Mouse (Mus musculus) lung, adult 2 months (tissue): ENCODE measurements around the gene Slc6a17.

Experiments
- CTCF ChIP-seq: fragments of 200-500 bp; IDR thresholded peaks from 2 replicates; pipeline ENCODE4 v1.5.1; 2011; ENCODE audit warnings: mild to moderate bottlenecking, low read length, control low read depth; ENCODE audit not compliant: insufficient read depth
- POLR2A ChIP-seq: fragments of 200-500 bp; IDR thresholded peaks from 2 replicates; pipeline ENCODE4 v1.6.1; 2011; ENCODE audit warnings: low read depth, mild to moderate bottlenecking, control low read depth, low read length, borderline replicate concordance; ENCODE audit errors: extremely low read depth

- TF ChIP-seq POLR2A (no peak), CTCF (no peak)
Observed at GRCm38 (mm10) chr3:107530581-107530980, 12.8 kb upstream of the Slc6a17 start.
